Mouse (Mus musculus): ENCODE data around the gene Baiap2l2. TPM values are rescaled to one million over a fixed set of nuclear protein-coding genes. Genes with fewer than 3 reads are reported as not detected.
A peak's percentile ranks its signal among the peaks of the same experiment; 100 is the strongest.
"Not testable (repeated sequence)": the region's sequence is repeated elsewhere in the genome, so short reads cannot be mapped to it uniquely, and the experiment has no call there.

Gene Baiap2l2
- polyA plus RNA-seq, 1 experiment, result 2.9 TPM

- peak; percentile 13 for DNase-seq (ENCODE audit: low read depth)
- TF ChIP-seq POLR2A (IDR thresholded peaks at IDR 0.05; ENCODE audit: borderline replicate concordance, extremely low read depth, insufficient read depth, insufficient read length, poor library complexity, severe bottlenecking) (no peak), CTCF (IDR thresholded peaks at IDR 0.05; ENCODE audit: borderline replicate concordance, extremely low read depth, insufficient read depth, insufficient read length) (no peak)
Observed at GRCm38 (mm10) chr15:79235268-79235667, 50.1 kb downstream of the Baiap2l2 start.

GRCm38 (mm10) chr15:79229058-79229821 is 56.1 kb downstream of the Baiap2l2 start, which contains the start of the genes Pick1 and Gm49486:
TSS of gene Pick1 (plus strand) at chr15:79229173.
TSS of gene Gm49486 (plus strand) at chr15:79229391.
- peak; percentile 94 for DNase-seq (ENCODE audit: low read depth)
- TF ChIP-seq CTCF (IDR thresholded peaks at IDR 0.05; ENCODE audit: borderline replicate concordance, extremely low read depth, insufficient read depth, insufficient read length) (no peak), POLR2A (IDR thresholded peaks at IDR 0.05; ENCODE audit: borderline replicate concordance, extremely low read depth, insufficient read depth, insufficient read length, poor library complexity, severe bottlenecking) (no peak; the same call in 1 of the 2 replicates)

- not testable (repeated sequence) for DNase-seq (ENCODE audit: low read depth)
Observed at GRCm38 (mm10) chr15:79225780-79226179, 59.6 kb downstream of the Baiap2l2 start.

- peak; percentile 84 for DNase-seq (ENCODE audit: low read depth)
- TF ChIP-seq CTCF (IDR thresholded peaks at IDR 0.05; ENCODE audit: borderline replicate concordance, extremely low read depth, insufficient read depth, insufficient read length) (peak; percentile 89), POLR2A (IDR thresholded peaks at IDR 0.05; ENCODE audit: borderline replicate concordance, extremely low read depth, insufficient read depth, insufficient read length, poor library complexity, severe bottlenecking) (no peak)
Observed at GRCm38 (mm10) chr15:79224685-79225084, 60.7 kb downstream of the Baiap2l2 start.

GRCm38 (mm10) chr15:79223641-79224040 is 61.7 kb downstream of the Baiap2l2 start:
- DNase-seq (ENCODE audit: low read depth), result no peak
- no peak for TF ChIP-seq POLR2A (IDR thresholded peaks at IDR 0.05; ENCODE audit: borderline replicate concordance, extremely low read depth, insufficient read depth, insufficient read length, poor library complexity, severe bottlenecking)
- no peak for TF ChIP-seq CTCF (IDR thresholded peaks at IDR 0.05; ENCODE audit: borderline replicate concordance, extremely low read depth, insufficient read depth, insufficient read length)

- TF ChIP-seq CTCF (IDR thresholded peaks at IDR 0.05; ENCODE audit: borderline replicate concordance, extremely low read depth, insufficient read depth, insufficient read length), result no peak
- no peak for TF ChIP-seq POLR2A (IDR thresholded peaks at IDR 0.05; ENCODE audit: borderline replicate concordance, extremely low read depth, insufficient read depth, insufficient read length, poor library complexity, severe bottlenecking)
Observed at GRCm38 (mm10) chr15:79219572-79219971, 65.8 kb downstream of the Baiap2l2 start.

GRCm38 (mm10) chr15:79216191-79216590 is 69.1 kb downstream of the Baiap2l2 start:
- TF ChIP-seq CTCF (IDR thresholded peaks at IDR 0.05; ENCODE audit: borderline replicate concordance, extremely low read depth, insufficient read depth, insufficient read length) (no peak), POLR2A (IDR thresholded peaks at IDR 0.05; ENCODE audit: borderline replicate concordance, extremely low read depth, insufficient read depth, insufficient read length, poor library complexity, severe bottlenecking) (no peak)
- no peak for DNase-seq (ENCODE audit: low read depth)

More at GRCm38 (mm10) chr15:79219572-79219971, 65.8 kb downstream of the Baiap2l2 start:
- DNase-seq (ENCODE audit: low read depth), result peak; percentile 6

GRCm38 (mm10) chr15:79213591-79213990 is 71.7 kb downstream of the Baiap2l2 start:
- no peak for DNase-seq (ENCODE audit: low read depth)
- TF ChIP-seq CTCF (IDR thresholded peaks at IDR 0.05; ENCODE audit: borderline replicate concordance, extremely low read depth, insufficient read depth, insufficient read length), result no peak
- TF ChIP-seq POLR2A (IDR thresholded peaks at IDR 0.05; ENCODE audit: borderline replicate concordance, extremely low read depth, insufficient read depth, insufficient read length, poor library complexity, severe bottlenecking), result no peak

- no peak for TF ChIP-seq CTCF (IDR thresholded peaks at IDR 0.05; ENCODE audit: borderline replicate concordance, extremely low read depth, insufficient read depth, insufficient read length)
- TF ChIP-seq POLR2A (IDR thresholded peaks at IDR 0.05; ENCODE audit: borderline replicate concordance, extremely low read depth, insufficient read depth, insufficient read length, poor library complexity, severe bottlenecking), result no peak
- DNase-seq (ENCODE audit: low read depth), result peak; percentile 9
Observed at GRCm38 (mm10) chr15:79212750-79213446, 72.4 kb downstream of the Baiap2l2 start.

GRCm38 (mm10) chr15:79210357-79210756 is 75.0 kb downstream of the Baiap2l2 start:
- peak; percentile 5 for DNase-seq (ENCODE audit: low read depth)
- TF ChIP-seq POLR2A (IDR thresholded peaks at IDR 0.05; ENCODE audit: borderline replicate concordance, extremely low read depth, insufficient read depth, insufficient read length, poor library complexity, severe bottlenecking) (no peak), CTCF (IDR thresholded peaks at IDR 0.05; ENCODE audit: borderline replicate concordance, extremely low read depth, insufficient read depth, insufficient read length) (no peak)

GRCm38 (mm10) chr15:79208758-79209439 is 76.4 kb downstream of the Baiap2l2 start:
- peak; percentile 6 for DNase-seq (ENCODE audit: low read depth)
- no peak for TF ChIP-seq POLR2A (IDR thresholded peaks at IDR 0.05; ENCODE audit: borderline replicate concordance, extremely low read depth, insufficient read depth, insufficient read length, poor library complexity, severe bottlenecking)
- TF ChIP-seq CTCF (IDR thresholded peaks at IDR 0.05; ENCODE audit: borderline replicate concordance, extremely low read depth, insufficient read depth, insufficient read length), result no peak
